Mouse (Mus musculus): Measurements from ENCODE around the gene Grip1.

Grip1 gene

GRCm38 (mm10) chr10:119453431-119454105 lies at the start of gene Grip1:
Gene Grip1 (plus strand): TSS chr10:119453830.
- peak; percentile 15 for DNase-seq (ENCODE audit: low spot score)

- DNase-seq (ENCODE audit: low spot score): no peak
Observed at GRCm38 (mm10) chr10:119405103-119405502, 48.5 kb upstream of the Grip1 start.

DNA sequence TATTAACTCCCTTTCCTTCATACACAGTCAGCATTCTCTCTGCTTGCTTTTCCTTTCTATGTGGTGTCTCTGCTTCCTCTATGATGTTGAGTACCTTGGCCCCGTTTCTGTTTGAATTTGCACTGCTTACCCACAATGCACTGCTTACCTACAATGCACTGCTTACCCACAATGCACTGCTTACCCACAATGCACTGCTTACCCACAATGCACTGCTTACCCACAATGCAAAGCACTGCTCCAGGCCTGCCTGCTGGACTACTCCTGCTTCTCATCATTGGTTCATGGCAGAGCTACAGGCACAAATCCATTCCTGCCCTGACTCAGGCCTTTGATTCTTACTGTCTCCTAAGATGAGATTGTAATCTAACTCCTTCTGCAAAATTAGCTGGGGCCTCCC lies 48.0 kb upstream of the Grip1 start:
- no peak for DNase-seq (ENCODE audit: low spot score)

- no peak for DNase-seq (ENCODE audit: low spot score)
Observed at GRCm38 (mm10) chr10:119408327-119408726, 45.3 kb upstream of the Grip1 start.

- no peak for DNase-seq (ENCODE audit: low spot score)
Observed at GRCm38 (mm10) chr10:119413238-119413637, 40.4 kb upstream of the Grip1 start.

DNA sequence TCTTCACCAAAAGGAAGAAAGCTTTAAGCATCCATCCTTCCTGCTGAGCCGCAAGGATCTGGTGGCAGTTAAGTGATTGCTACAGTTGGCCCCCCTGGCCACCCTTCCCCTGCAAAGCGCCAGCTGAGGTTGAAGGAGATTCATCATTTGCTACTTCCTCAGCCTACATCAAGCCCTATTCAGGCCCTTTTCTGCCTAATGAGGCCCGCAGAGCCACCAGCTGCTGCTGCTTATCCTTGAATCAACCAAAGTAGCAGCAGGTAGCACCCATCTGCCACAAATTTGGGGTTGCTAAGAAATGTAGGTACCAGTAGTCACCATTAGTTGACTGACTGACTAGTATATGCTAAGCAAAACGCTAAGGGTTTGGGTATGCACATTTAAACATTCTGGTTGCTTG lies 38.5 kb upstream of the Grip1 start:
- DNase-seq (ENCODE audit: low spot score): no peak

DNA sequence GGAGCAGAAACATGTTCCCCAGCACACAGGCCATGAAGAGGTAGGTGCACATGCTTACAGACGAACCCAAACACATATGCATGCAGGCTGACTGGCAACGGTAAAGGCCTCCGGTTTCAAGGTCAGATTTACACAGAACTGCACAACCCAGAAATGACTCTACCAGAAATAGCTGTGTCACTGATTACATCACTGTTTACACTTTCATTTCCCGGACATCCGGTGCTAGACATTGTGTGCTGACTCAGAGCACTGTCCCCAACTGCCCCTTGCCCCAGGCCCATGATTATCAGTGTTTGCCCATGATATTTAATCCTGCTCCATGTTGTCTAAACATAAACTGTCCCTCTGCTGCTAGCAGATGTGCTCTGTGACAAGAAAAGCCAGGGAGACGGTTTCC lies 32.2 kb upstream of the Grip1 start:
- DNase-seq (ENCODE audit: low spot score): no peak

- no peak for DNase-seq (ENCODE audit: low spot score)
Observed at GRCm38 (mm10) chr10:119423821-119424534, 29.7 kb upstream of the Grip1 start.

GRCm38 (mm10) chr10:119427653-119428052 lies 26.0 kb upstream of the Grip1 start:
- DNase-seq (ENCODE audit: low spot score): no peak

DNA sequence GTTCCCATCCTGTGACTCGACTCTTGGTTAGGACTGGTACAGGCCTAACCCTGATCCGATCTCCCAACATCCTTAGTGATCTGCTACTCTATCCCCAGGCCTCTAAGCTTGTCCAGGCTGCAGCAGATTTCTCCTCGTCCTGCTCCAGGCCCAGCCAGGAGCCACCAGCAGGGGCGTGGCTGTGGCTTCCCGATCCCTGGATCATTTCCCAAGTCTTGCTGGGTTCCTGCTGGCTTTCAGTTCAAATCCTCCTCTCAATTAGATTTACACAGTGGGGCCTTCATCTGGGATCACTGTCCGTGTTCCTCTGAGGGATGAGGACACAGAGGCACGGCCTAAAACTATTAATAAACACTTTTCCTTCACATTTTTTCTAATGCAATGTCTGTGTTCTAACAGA lies 25.5 kb upstream of the Grip1 start:
- DNase-seq (ENCODE audit: low spot score): no peak

DNA sequence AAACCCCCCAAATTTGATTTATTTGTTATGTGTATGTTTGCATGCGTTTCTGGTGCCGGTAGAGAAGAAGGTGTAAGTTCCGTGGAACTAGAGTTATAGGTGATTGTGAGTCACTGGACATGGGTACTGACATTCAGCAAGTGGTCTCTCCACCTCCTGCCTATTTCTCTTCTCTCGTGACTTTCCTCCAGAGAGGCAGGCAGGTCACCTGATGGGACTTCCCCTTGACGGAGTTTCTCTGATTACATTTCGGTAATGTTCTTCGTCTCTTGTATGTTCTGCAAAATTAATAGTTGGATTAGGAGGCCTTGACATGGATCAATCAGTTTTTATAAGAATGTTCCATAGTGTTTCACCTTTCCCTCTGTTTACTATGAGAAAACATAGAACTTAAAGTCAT lies 23.4 kb upstream of the Grip1 start:
- DNase-seq (ENCODE audit: low spot score): no peak

DNA sequence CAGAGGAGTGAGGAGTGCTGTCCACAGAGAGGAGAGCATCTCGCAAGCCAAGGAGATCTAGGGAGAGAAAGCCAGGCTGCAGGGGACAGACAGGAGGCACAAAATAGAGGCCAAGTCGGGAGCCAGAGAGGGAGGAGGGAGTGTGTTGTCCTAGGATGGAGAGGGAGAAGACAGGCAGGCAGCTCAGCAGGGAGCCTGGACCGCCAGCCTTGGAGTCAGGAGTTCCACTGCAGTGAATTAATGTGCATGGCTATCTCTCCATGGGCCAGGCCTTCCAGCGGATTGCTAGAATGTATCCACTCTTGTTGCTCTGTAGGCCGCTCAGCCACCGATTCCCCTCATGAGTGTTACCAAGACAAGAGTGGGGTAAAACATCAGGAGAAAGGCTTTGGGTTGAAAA lies 21.8 kb upstream of the Grip1 start:
- no peak for DNase-seq (ENCODE audit: low spot score)

- DNase-seq (ENCODE audit: low spot score): no peak
Observed at GRCm38 (mm10) chr10:119435818-119436217, 17.8 kb upstream of the Grip1 start.

DNA sequence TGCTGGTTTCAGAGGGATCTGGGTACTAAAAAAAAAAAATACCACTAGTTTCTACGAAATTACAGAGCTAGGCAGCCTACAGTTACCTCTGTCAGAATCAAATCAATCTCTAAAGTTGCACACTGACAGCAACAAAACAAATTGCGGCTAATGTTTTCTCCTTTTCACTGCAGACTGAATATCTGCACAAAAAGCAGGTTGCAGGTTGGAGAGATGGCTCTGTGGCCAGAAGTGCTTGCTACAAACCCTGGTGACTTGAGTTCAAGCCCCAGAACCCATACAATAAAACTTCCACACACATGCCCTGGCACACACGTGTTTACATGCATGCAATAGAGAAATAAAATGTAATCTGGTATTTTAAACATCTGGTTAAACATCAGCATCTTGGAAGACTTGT lies 16.3 kb upstream of the Grip1 start:
- DNase-seq (ENCODE audit: low spot score): no peak

GRCm38 (mm10) chr10:119441743-119442142 lies 11.9 kb upstream of the Grip1 start:
- no peak for DNase-seq (ENCODE audit: low spot score)

- DNase-seq (ENCODE audit: low spot score): no peak
Observed at GRCm38 (mm10) chr10:119447392-119447914, 6.2 kb upstream of the Grip1 start.

DNA sequence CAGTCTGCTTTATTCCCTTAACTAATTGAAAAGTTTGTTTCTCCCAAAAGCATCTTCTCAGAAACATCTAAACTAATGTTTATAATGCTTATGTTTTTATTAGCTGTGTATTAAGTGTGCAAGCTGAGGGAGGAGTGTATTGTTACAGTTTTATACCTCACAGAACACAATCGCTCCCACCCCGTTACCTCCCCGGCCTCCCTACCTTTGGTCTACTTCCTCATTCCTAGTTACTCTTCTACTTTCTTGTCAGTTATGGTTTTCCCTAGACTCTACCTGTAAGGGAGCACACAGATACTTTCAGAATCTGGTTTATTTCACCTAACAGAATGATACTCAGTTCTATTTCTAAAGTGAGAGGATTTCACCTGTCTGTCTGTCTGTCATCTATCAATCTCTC lies 5.7 kb upstream of the Grip1 start:
- no peak for DNase-seq (ENCODE audit: low spot score)

GRCm38 (mm10) chr10:119452698-119453097 lies 932 bp upstream of the Grip1 start:
- no peak for DNase-seq (ENCODE audit: low spot score)

DNA sequence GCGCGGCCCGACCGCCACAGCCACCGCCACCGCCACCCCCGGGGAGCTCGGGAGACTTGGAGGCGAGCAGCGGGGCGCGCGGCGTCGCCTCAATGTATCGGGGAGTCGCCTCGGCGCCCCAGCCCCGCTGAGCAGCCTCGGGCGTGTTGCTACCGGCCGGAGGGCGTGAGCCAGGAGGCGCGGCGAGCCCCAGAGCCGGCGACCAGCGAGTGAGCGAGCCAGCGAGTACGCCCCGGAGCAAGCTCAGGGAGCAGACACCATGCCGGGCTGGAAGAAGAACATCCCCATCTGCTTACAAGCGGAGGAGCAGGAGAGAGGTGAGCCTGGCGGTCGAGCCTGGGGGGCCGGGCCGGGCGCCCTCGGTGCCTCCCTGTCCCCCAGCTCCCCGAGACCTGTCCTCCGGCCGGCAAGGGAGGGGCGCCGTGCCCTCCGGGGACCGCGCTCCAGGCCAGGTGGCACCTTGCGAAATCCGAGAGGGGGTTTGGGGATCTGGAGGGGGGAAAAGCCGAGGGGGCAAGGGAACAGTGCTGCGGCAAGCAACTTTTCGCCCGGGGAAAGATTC lies 557 bp downstream of the Grip1 start:
- peak; percentile 42 for DNase-seq (ENCODE audit: low spot score)

DNA sequence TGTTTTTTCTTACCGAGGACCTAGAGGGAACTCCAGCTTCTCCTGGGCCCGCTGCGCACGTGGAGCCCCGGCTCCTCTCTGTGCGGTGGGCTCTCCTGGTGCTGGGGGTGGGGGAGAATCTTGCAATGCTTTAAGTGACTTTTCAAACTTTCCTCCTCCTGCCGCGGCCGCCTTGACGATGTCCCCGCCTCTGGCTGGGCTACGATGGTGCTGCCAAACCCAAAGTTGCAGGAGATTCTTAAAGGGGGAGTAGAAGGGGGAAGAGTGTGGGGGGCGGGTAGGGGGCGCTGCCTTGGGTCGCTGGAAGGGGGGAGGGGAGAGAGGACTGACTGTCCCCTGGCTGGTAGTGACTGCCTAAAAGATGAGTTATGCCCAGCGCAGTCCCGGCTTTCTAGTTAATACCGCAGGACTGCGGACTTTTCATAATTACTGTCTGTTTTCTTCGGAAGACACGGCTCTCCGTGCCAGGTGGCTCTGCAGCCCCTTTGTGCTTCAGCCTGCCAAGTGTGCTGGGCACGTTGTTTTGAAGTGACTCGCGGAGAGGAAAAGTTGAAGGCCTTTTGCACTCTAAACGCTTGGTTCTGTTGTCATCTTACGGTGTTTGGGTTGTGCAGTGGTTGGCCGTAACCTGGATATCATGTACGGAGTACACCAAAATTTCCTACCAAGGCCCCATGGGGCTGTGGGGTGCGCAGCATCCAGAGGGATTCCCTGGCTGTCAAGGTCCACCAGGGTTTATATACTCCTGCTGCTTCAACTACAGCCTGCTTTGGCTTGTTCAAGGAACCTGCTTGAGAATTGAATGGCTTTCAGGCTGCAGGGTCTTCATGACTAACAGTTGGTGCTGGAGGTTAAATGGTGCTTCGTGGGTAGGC lies 1.3 kb downstream of the Grip1 start:
- no peak for DNase-seq (ENCODE audit: low spot score)

GRCm38 (mm10) chr10:119455543-119455940 lies 1.9 kb downstream of the Grip1 start:
- DNase-seq (ENCODE audit: low spot score): no peak

- DNase-seq (ENCODE audit: low spot score): no peak
Observed at GRCm38 (mm10) chr10:119457121-119457520, 3.5 kb downstream of the Grip1 start.
